Mouse (Mus musculus) ES-E14 (cell line): ENCODE measurements around the gene Zfp69. TPM values are rescaled to one million over a fixed set of nuclear protein-coding genes. Genes with fewer than 3 reads are reported as not detected.

Experiments used
- DNase-seq: peaks from one replicate; pipeline ENCODE4 v3.0.0-alpha.2; 2013; ENCODE audit warnings: low read depth, low spot score
- H3K27ac ChIP-seq: 2 replicates; pipeline ENCODE4 v1.5.1; 2012; ENCODE audit warnings: low read depth, mild to moderate bottlenecking, low read length, moderate library complexity, mixed read lengths; ENCODE audit not compliant: poor library complexity, insufficient read depth, severe bottlenecking
- H3K36me3 ChIP-seq: 2 replicates; pipeline ENCODE4 v1.6.1; 2012; ENCODE audit warnings: mild to moderate bottlenecking, low read length, moderate library complexity, mixed read lengths; ENCODE audit not compliant: control insufficient read depth, poor library complexity, insufficient read depth, severe bottlenecking
- H3K4me1 ChIP-seq, 2 experiments: fragments of 150-350 bp in 1 of 2; sonication (generic) in 1 of 2; 2 replicates each; pipeline ENCODE4 v1.6.1; 2012; ENCODE audit warnings: low read length in 2 of 2, mild to moderate bottlenecking in 1 of 2, mixed read lengths in 1 of 2; ENCODE audit not compliant: control insufficient read depth in 2 of 2, insufficient read depth in 2 of 2, poor library complexity in 1 of 2
- H3K4me3 ChIP-seq, 2 experiments: fragments of 150-350 bp in 1 of 2; sonication (generic) in 1 of 2; 2 replicates each; pipeline ENCODE4 v1.5.1; 2012; ENCODE audit warnings: low read length in 2 of 2, low read depth in 1 of 2, mild to moderate bottlenecking in 1 of 2, mixed read lengths in 1 of 2; ENCODE audit not compliant: insufficient read depth in 1 of 2, poor library complexity in 1 of 2, severe bottlenecking in 1 of 2
- H3K9ac ChIP-seq: 2 replicates; pipeline ENCODE4 v1.6.1; 2012; ENCODE audit warnings: low read depth, mild to moderate bottlenecking, low read length, mixed read lengths; ENCODE audit not compliant: poor library complexity, insufficient read depth, severe bottlenecking
- H3K9me3 ChIP-seq: fragments of 150-350 bp; sonication (generic); 2 replicates; pipeline ENCODE4 v1.6.1; 2012; ENCODE audit warnings: low read depth, mild to moderate bottlenecking, low read length; ENCODE audit not compliant: control insufficient read depth, insufficient read depth
- CHD2 ChIP-seq: IDR thresholded peaks from 2 replicates; pipeline ENCODE4 v1.6.1; 2014; ENCODE audit warnings: mild to moderate bottlenecking, low read depth, low read length, inconsistent platforms
- HCFC1 ChIP-seq: IDR thresholded peaks from 2 replicates; pipeline ENCODE4 v1.6.1; 2012; ENCODE audit warnings: low read length, inconsistent platforms, borderline replicate concordance; ENCODE audit not compliant: insufficient read depth
- MAFK ChIP-seq: IDR thresholded peaks from 2 replicates; pipeline ENCODE4 v1.6.1; 2014; ENCODE audit warnings: mild to moderate bottlenecking, low read depth, low read length, inconsistent platforms; ENCODE audit not compliant: insufficient read depth
- ZC3H11A ChIP-seq: IDR thresholded peaks from 2 replicates; pipeline ENCODE4 v1.6.1; 2012; ENCODE audit warnings: low read depth, mild to moderate bottlenecking, inconsistent platforms, low read length, borderline replicate concordance
- ZNF384 ChIP-seq: IDR thresholded peaks from 2 replicates; pipeline ENCODE4 v1.6.1; 2012; ENCODE audit warnings: low read depth, low read length, inconsistent platforms
- in situ Hi-C, 2 experiments: fragments of 600-800 bp; cut with MboI; formaldehyde crosslinking; loops; one replicate each; pipeline ENCODE4 v1.15.1; 2025; ENCODE audit warnings: low sequenced_read_pairs in 2 of 2, inconsistent platforms in 1 of 2; ENCODE audit not compliant: unreplicated experiment in 2 of 2
- total RNA-seq: library from RNA; depleted of rRNA; stranded (reverse); fragments of 300-350 nt; gene quantifications from 2 replicates; pipeline ENCODE4 v1.2.3, GENCODE M21; 2012; rRNA removed

The Zfp69 gene
- total RNA-seq, 1 experiment = 3.7 TPM

DNA sequence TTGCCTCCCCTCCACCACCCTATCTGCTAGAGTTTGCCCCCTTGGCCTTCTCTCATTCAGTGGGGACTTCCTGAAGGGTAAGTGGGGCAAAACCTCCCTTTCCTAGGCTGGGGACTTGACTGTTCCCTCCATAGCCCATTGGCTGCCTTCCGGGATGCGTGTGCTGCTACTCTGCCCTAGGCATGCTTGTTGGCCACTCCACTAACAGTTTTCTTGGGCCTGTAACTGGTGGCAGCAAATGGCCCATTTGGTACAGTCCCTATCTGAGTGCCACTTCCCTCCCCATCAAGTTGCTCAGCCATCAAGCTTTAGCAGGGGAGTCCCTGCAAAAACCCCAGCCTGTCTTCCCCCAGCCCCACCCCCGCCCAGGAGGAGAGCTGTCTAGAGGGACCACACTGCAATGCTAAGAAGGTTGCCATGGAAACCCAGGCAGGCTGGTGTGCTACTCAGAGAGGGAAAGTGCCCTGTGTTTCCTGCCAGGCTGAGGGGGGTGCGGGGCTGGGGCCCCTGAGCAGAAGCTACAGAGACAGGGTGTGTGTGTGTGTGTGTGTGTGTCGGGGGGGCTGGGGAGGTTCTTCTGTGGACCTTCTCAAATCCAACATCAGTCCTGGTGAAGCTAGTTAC is 69.4 kb downstream of the Zfp69 start:
- peak; percentile 6 for DNase-seq
- no peaks in the 10 kb centered on the region for H3K9me3 ChIP-seq
- no peak overlapping the region for H3K9ac ChIP-seq
- in situ Hi-C loops = no loop called here
- no peak overlapping the region for H3K4me3 ChIP-seq
- no peaks in the 10 kb centered on the region for H3K4me1 ChIP-seq
- H3K36me3 ChIP-seq = no peaks in the 10 kb centered on the region
- TF ChIP-seq MAFK (no peak), ZC3H11A (no peak), ZNF384 (no peak), HCFC1 (no peak), CHD2 (no peak)
- H3K27ac ChIP-seq = no peak overlapping the region

- Histone ChIP-seq H3K9ac (no peak overlapping the region), H3K27ac (no peak overlapping the region), H3K36me3 (no peaks in the 10 kb centered on the region), H3K9me3 (no peaks in the 10 kb centered on the region), H3K4me3 (no peak overlapping the region), H3K4me1 (no peaks in the 10 kb centered on the region)
- peak; percentile 7 for DNase-seq
- no peak for TF ChIP-seq MAFK
- TF ChIP-seq ZNF384 = no peak
- TF ChIP-seq HCFC1 = no peak
- TF ChIP-seq CHD2 = no peak
- no peak for TF ChIP-seq ZC3H11A
- in situ Hi-C loops = no loop called here
These were observed 70.6 kb downstream of the Zfp69 start for GRCm38 (mm10) chr4:120880731-120881432.

Other genes with a start within 250 kb of the Zfp69 start
- 0.45 and 0.74 TPM in 2 replicates for gene Kcnq4, start 203.1 kb downstream of the Zfp69 start, total RNA-seq
- 47.1 and 62.0 TPM in 2 replicates for gene Nfyc, start 120.1 kb downstream of the Zfp69 start, total RNA-seq
- gene Rims3, start 96.9 kb downstream of the Zfp69 start, total RNA-seq = 4.5 and 6.7 TPM in 2 replicates
- gene Exo5, start 26.7 kb downstream of the Zfp69 start, total RNA-seq = 8.9 and 13.3 TPM in 2 replicates
- 4.8 and 8.3 TPM in 2 replicates for gene Smap2, start 65.5 kb upstream of the Zfp69 start, total RNA-seq
- 29.4 and 38.7 TPM in 2 replicates for gene Col9a2, start 87.7 kb upstream of the Zfp69 start, total RNA-seq
- gene Zmpste24, start 146.5 kb upstream of the Zfp69 start, total RNA-seq = 45.3 and 47.0 TPM in 2 replicates
- not detected in 2 replicates for gene Tmco2, start 157.5 kb upstream of the Zfp69 start, total RNA-seq